Mouse (Mus musculus) forebrain, embryonic 14.5 days (tissue): Measurements from ENCODE around the gene Dcun1d3. TPM values are rescaled to one million over a fixed set of nuclear protein-coding genes. Genes with fewer than 3 reads are reported as not detected.
A peak's percentile ranks its signal among the peaks of the same experiment; 100 is the strongest.

ENCODE experiments used
- ATAC-seq: fragments of 200-750 bp; cut with Nextera tagmentation; 2 replicates; pipeline ENCODE4 v1.8.0; 2017; ENCODE audit warnings: mild to moderate bottlenecking, moderate library complexity
- DNase-seq: peaks from one replicate; pipeline ENCODE4 v3.0.0-alpha.2; 2015; ENCODE audit warnings: low spot score
- H3K27ac ChIP-seq: fragments of 300-500 bp; sonication (generic); 2 replicates; pipeline ENCODE4 v1.5.1; 2014; ENCODE audit warnings: low read depth, mild to moderate bottlenecking, control low read depth, low read length, moderate library complexity
- H3K27me3 ChIP-seq: fragments of 300-500 bp; sonication (generic); replicated peaks from 2 replicates; pipeline ENCODE4 v1.6.1; 2014; ENCODE audit warnings: low read length, control low read depth, mixed read lengths; ENCODE audit not compliant: control insufficient read depth, insufficient read depth
- H3K36me3 ChIP-seq: fragments of 300-500 bp; sonication (generic); 2 replicates; pipeline ENCODE4 v1.6.1; 2014; ENCODE audit warnings: low read length, control low read depth; ENCODE audit not compliant: control insufficient read depth, insufficient read depth
- H3K4me1 ChIP-seq: fragments of 300-500 bp; sonication (generic); 2 replicates; pipeline ENCODE4 v1.6.1; 2014; ENCODE audit warnings: antibody characterized with exemption, low read length, control low read depth; ENCODE audit not compliant: control insufficient read depth, insufficient read depth
- H3K4me2 ChIP-seq: fragments of 300-500 bp; sonication (generic); 2 replicates; pipeline ENCODE4 v1.6.1; 2014; ENCODE audit warnings: mild to moderate bottlenecking, control low read depth, low read length
- H3K4me3 ChIP-seq: fragments of 300-500 bp; sonication (generic); 2 replicates; pipeline ENCODE4 v1.5.1; 2014; ENCODE audit warnings: low read depth, low read length, control low read depth
- H3K9ac ChIP-seq: fragments of 300-500 bp; sonication (generic); 2 replicates; pipeline ENCODE4 v1.6.1; 2014; ENCODE audit warnings: mild to moderate bottlenecking, low read length, control low read depth, moderate library complexity
- H3K9me3 ChIP-seq: fragments of 300-500 bp; sonication (generic); replicated peaks from 2 replicates; pipeline ENCODE4 v1.6.1; 2016; ENCODE audit warnings: low read length, control low read depth, mixed read lengths; ENCODE audit not compliant: control insufficient read depth
- WGBS: fragments of 180-500 bp; shearing (Covaris S2); extraction: QIAGEN DNeasy Blood & Tissue Kit; methylation state at CpG from one replicate; pipeline ENCODE4 v1.1.7; 2014; 5-methylcytosine and 5-hydroxymethylcytosine counted together
- polyA plus RNA-seq: library from polyadenylated mRNA; unstranded; fragments of >200 nt; fragmentation: Nextera tagmentation; extraction: Ambion mirVana; gene quantifications from 2 replicates; pipeline ENCODE4 v1.2.1, GENCODE M21; 2014

Dcun1d3 gene
- polyA plus RNA-seq, 1 experiment from 2014 or later = 9.2 TPM

DNA sequence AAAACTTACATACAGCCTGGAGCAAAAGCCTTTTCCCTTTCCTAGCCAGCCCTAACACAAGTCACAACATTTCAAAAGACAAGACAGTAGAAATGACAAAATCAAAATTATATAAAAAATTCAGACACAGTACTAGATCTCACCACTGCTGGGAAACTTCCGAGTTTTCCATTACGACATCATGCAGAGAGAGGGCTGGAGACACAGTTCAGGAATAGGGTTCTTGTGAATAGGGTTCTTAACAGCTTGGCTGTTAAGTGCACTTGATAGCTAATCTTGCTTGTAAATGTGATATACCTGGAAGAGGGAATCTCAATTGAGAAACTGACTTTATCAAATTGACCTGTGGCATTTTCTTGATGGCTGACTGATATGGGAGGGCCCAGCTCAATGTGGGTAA, 14.9 kb downstream of the Dcun1d3 start:
- WGBS = 92% methylated on average over 2 of the region's 2 CpGs
- no peak overlapping the region for H3K9ac ChIP-seq
- no peaks in the 10 kb centered on the region for H3K4me1 ChIP-seq
- H3K36me3 ChIP-seq = 0 out of 2 replicates have a peak, but pooled peaks cover 4% of the 10 kb centered on the region
- H3K9me3 ChIP-seq = no peaks in the 10 kb centered on the region
- H3K4me3 ChIP-seq = no peak overlapping the region
- ATAC-seq (no peak), DNase-seq (no peak)
- no peak overlapping the region for H3K4me2 ChIP-seq
- H3K27me3 ChIP-seq = no peaks in the 10 kb centered on the region
- no peak overlapping the region for H3K27ac ChIP-seq

DNA sequence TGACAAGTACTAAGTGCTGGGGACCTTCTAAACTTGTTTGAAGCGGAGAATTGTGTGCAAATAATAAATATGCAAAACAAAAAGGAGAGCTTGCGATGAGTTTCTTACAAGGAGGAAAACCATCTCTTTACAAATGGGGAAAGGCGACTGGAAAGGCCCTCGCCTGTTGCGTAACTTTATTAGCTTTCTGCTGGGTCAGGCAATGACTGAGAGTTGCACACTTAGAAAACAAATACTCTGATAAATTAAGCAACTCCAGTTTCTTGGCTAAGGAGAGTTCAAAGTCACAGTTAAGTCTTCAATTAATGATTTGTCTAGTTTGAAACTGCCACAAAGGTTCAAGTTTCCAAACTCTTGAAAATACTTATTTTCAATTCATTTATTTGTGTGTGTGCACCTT, 15.8 kb downstream of the Dcun1d3 start:
- Histone ChIP-seq H3K4me3 (no peak overlapping the region), H3K4me2 (no peak overlapping the region), H3K4me1 (no peaks in the 10 kb centered on the region), H3K27me3 (no peaks in the 10 kb centered on the region), H3K36me3 (0 out of 2 replicates have a peak, but pooled peaks cover 4% of the 10 kb centered on the region), H3K27ac (no peak overlapping the region), H3K9ac (no peak overlapping the region), H3K9me3 (no peaks in the 10 kb centered on the region)
- no peak for ATAC-seq
- 90% methylated on average over 5 of the region's 5 CpGs for WGBS
- no peak for DNase-seq

DNA sequence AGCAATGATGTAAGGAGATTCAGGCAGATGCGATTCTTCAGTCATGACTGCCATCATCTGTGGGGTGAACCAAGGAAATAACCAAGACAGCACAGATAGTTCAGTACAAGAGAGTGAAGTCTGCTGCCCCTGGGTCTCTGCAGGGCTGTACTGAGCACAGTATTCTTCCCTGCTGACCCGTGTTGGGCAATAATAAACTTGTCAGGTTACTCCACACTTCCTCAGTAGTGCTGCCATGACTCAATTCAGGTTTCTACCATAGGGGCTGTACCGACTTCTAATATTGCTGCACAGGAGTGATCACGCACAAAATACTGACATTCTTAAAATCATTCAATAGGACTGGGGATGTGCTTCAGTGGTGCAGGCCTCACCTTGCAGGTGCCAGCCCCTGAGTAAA, 16.9 kb downstream of the Dcun1d3 start:
- H3K4me2 ChIP-seq = no peak overlapping the region
- no peak overlapping the region for H3K9ac ChIP-seq
- no peaks in the 10 kb centered on the region for H3K27me3 ChIP-seq
- no peaks in the 10 kb centered on the region for H3K4me1 ChIP-seq
- no peak overlapping the region for H3K4me3 ChIP-seq
- DNase-seq = no peak
- 94% methylated on average over 4 of the region's 4 CpGs for WGBS
- H3K9me3 ChIP-seq = no peaks in the 10 kb centered on the region
- ATAC-seq = no peak
- H3K27ac ChIP-seq = no peak overlapping the region
- 0 out of 2 replicates have a peak, but pooled peaks cover 4% of the 10 kb centered on the region for H3K36me3 ChIP-seq

DNA sequence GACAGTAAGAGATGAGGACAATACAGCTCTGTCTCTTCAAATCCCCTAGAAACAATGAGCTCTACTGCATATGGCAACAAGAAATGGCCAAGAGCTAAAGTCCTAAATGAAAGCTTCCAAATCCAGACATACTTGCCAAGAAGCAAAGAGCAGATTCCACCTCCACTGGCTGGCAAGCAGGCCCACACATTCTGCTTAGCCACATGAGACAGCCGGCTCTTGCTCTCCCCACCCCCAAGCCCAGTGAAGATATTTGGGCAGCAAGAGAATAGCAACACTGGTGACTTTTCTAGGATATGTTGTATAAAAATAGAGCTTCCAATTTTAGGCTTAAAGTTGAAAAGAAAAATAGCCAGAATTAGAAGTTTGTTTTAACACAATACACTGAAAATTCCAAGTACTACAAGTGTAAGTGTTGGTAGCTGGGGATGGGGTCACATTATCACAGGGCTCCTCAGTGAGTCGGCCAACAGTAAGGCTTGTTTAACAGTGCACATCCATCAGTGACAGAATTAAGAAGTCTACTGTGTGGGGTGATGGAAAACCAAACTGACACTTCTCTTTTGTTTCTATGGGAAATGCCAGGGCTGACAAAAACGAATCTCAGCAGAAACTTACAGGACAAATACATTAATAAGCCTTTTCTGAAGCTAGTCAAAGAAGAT, 20.2 kb downstream of the Dcun1d3 start:
- no peaks in the 10 kb centered on the region for H3K9me3 ChIP-seq
- H3K4me3 ChIP-seq = no peak overlapping the region
- no peak overlapping the region for H3K27ac ChIP-seq
- H3K27me3 ChIP-seq = no peaks in the 10 kb centered on the region
- WGBS = 77% methylated on average over 3 of the region's 3 CpGs
- H3K4me1 ChIP-seq = no peaks in the 10 kb centered on the region
- no peak for ATAC-seq
- no peak overlapping the region for H3K4me2 ChIP-seq
- no peak overlapping the region for H3K9ac ChIP-seq
- DNase-seq = no peak
- H3K36me3 ChIP-seq = 0 out of 2 replicates have a peak, but pooled peaks cover 4% of the 10 kb centered on the region

DNA sequence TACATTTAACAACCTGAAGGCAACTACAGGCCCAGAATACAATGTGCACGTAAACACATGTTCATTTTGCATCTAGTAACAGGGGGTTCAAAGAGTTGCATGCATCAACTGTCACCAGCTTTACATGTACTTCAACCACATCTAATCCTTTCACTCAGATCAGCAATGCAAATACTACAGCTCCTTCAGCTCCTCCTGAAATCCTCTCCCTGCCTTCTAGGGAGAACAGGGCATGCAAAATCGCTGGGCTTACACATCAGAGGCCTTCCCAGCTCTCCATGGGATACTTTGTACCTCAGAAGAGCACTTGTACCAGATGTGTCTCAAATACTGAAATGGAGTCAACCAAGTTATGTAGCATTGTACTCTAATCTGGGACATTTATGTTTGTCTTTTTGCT, 23.0 kb downstream of the Dcun1d3 start:
- Histone ChIP-seq H3K36me3 (0 out of 2 replicates have a peak, but pooled peaks cover 1% of the 10 kb centered on the region), H3K4me2 (no peak overlapping the region), H3K4me1 (no peaks in the 10 kb centered on the region), H3K9me3 (no peaks in the 10 kb centered on the region), H3K27ac (no peak overlapping the region), H3K27me3 (no peaks in the 10 kb centered on the region), H3K4me3 (no peak overlapping the region), H3K9ac (no peak overlapping the region)
- no peak for ATAC-seq
- WGBS = 37% methylated on average over 2 of the region's 2 CpGs
- no peak for DNase-seq

DNA sequence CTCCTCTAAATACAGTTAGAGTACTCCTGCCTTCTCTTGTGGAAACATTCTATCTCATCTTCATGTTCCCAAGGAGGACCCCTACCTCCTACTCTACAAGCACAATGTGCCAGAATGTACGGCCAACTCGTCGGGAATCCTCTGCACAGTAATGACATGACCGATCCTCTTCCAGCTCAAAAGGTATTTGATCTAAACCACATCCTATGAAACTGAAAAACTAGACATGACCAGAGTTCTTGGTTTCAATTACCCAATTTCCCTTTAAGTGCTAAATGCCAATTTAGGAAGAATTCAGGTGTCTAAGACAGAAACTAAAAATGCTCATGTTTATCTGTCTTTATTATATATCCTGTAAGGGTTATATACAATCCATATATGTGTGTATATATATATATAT, 23.9 kb downstream of the Dcun1d3 start:
- 94% methylated on average over 4 of the region's 4 CpGs for WGBS
- no peaks in the 10 kb centered on the region for H3K9me3 ChIP-seq
- ATAC-seq (no peak), DNase-seq (no peak)
- H3K4me2 ChIP-seq = no peak overlapping the region
- H3K4me1 ChIP-seq = no peaks in the 10 kb centered on the region
- H3K27me3 ChIP-seq = no peaks in the 10 kb centered on the region
- H3K36me3 ChIP-seq = no peaks in the 10 kb centered on the region
- H3K4me3 ChIP-seq = no peak overlapping the region
- no peak overlapping the region for H3K9ac ChIP-seq
- no peak overlapping the region for H3K27ac ChIP-seq

DNA sequence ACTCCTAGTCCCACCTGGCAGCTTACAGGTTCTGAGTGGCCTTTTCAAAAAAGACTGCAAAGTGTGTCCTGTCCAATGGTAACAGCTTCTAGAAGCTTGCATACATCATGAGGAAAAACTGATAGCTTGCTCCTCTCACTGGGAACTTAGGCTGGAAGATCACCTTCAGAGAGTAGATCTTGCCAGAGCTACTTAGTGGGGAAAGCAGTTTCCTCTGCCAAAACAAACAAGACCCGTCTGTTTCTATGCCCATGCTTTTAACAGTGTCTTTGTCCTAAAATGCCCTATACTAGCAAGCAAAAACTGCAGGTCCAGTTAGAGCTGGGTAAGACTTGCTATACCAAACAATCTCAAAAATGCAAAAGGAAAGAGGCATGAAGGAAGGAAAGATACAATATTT, 30.0 kb downstream of the Dcun1d3 start:
- no peaks in the 10 kb centered on the region for H3K27me3 ChIP-seq
- 90% methylated on average over 1 of the region's 1 CpGs for WGBS
- ATAC-seq = no peak

DNA sequence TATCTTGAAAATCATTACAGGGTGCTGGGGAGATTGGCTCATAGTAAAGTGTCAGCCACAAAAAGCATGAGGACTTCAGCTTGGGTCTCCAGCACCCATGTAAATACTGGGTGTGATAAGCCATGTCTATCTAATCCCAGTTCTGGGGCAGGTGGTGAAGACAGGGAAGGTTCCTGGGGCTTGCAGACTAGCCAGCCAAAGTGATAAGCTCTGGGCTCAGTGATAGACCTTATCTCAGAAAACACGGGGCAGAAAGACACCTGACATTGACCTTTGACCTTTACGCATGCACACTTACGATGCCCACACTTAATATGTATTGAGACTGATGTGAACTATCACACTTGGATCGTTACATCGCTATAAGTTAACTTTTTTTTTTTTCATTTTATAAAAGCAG, 31.6 kb downstream of the Dcun1d3 start:
- H3K4me2 ChIP-seq = no peak overlapping the region
- H3K27me3 ChIP-seq = no peaks in the 10 kb centered on the region
- H3K9ac ChIP-seq = no peak overlapping the region
- ATAC-seq = no peak
- peaks cover 9% of the 10 kb centered on the region for H3K4me1 ChIP-seq
- H3K36me3 ChIP-seq = peaks cover under 1% of the 10 kb centered on the region; the same call in 1 of the 2 replicates
- 92% methylated on average over 5 of the region's 5 CpGs for WGBS
- H3K9me3 ChIP-seq = no peaks in the 10 kb centered on the region
- H3K27ac ChIP-seq = no peak overlapping the region
- DNase-seq = no peak
- H3K4me3 ChIP-seq = no peak overlapping the region

More for the DNA sequence above, 30.0 kb downstream of the Dcun1d3 start:
- Histone ChIP-seq H3K9me3 (no peaks in the 10 kb centered on the region), H3K27ac (no peak overlapping the region), H3K4me3 (no peak overlapping the region), H3K36me3 (no peaks in the 10 kb centered on the region), H3K9ac (no peak overlapping the region), H3K4me1 (peaks cover 9% of the 10 kb centered on the region), H3K4me2 (no peak overlapping the region)
- DNase-seq = no peak

DNA sequence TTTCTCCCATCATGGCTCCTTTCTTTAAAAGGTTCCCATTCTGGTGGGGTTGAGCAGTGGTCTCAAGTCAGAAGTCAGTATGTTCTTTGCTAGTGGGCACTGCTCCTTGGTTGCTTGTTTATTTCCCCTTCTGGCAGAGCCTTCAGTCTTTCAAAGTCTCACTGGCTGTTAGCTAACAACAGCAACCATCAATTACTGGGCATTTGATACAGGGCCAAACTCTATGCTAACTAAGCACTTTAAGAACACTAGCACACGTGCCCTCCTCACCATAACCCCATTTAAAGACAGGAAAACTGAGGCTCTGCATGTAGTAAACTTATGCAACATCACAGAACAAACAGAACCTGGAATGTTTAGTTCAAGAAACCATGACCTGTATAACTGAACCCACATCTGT, 33.9 kb downstream of the Dcun1d3 start:
- Histone ChIP-seq H3K4me3 (no peak overlapping the region), H3K4me1 (peaks cover 9% of the 10 kb centered on the region), H3K27ac (peak overlapping the region; percentile 70), H3K9ac (no peak overlapping the region; the same call in 1 of the 2 replicates), H3K27me3 (no peaks in the 10 kb centered on the region), H3K36me3 (peaks cover 17% of the 10 kb centered on the region), H3K4me2 (no peak overlapping the region), H3K9me3 (no peaks in the 10 kb centered on the region)
- 20% methylated on average over 1 of the region's 1 CpGs for WGBS
- DNase-seq (peak; percentile 45), ATAC-seq (peak; percentile 41)
